Mouse (Mus musculus): ENCODE data around the gene Dnah11.

DNA sequence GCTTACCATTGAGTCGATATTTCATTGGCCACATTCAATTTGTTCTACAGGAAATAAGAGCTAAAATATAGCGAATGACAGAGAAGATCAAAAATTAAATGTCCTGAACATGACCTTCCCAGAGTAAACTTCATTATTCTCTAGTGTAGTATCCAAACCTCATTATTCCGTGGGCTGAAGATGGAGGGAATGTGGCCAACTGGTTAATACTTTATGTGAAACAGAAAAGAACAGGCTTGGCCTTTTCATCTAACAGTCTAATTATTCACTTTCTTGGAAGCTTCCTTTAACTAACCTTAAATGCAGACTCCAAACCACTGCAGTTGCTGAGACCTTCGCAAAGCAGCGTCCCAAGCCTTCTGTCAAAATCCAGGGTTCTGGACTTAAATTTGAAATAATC is 41.9 kb downstream of the Dnah11 start:
- no peak for TF ChIP-seq CTCF (IDR thresholded peaks at IDR 0.05; ENCODE audit: insufficient read depth, low read depth, low read length)
- TF ChIP-seq POLR2A (IDR thresholded peaks at IDR 0.05; ENCODE audit: insufficient read depth, low read depth, low read length): no peak

Measured in olfactory bulb, adult 2 months (tissue).